Mouse (Mus musculus) spleen, postnatal 10 days (tissue): ENCODE data around the gene Pgam5.

Experiments
- DNase-seq, 2 experiments: peaks; one replicate each; pipeline ENCODE4 v3.0.0; 2021 to 2022; ENCODE audit warnings: low spot score in 2 of 2

Gene Pgam5

DNA sequence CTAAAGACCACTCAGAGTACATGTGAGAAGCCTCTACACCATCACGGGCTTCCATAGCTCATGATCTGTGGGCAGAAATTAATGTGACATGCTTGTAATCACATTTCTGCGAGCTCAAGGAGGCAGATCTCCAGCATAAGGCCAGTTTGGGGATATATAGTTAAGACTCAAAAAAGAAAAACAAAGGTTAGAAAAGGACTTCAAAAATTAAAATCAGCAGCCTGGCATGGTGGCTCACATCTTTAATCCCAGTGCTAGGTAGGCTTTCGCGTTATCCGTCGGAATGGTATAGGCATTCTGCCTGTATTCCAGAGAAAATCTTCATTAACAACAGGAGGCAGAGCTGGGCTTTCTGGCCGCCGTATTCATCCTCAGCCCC is 39.3 kb downstream of the Pgam5 start:
- peak in 1 of 2 experiments; percentile 12 for DNase-seq

DNA sequence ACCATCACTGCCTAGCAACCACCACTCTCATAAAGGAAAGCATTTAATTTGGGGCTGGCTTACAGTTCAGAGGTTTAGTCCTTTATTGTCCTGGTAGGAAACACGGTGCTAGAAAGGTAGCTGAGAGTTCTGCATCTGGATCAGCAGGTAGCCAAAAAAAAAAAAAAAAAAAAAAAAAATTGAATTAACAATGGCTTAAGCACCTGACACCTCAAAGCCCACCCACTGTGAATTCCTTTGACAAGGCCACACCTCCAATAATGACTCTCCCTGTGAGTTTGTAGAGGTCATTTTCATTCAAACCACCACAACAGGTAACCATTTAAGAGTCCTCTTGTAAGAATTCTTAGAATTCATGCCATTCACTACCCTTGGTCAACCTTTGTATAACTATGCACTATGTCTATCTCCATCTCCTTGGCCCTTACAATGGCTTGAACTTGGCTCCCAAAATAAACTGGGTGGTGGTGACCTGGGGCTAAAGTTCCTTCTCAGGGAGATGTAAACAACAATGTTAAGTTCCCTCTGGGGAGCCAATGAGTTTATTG is 42.3 kb downstream of the Pgam5 start:
- DNase-seq: no peak

- no peak for DNase-seq
These were observed 44.7 kb downstream of the Pgam5 start for GRCm38 (mm10) chr5:110225056-110225455.

- no peak for DNase-seq
These were observed 47.0 kb downstream of the Pgam5 start for GRCm38 (mm10) chr5:110222757-110223156.

GRCm38 (mm10) chr5:110220331-110220730 is 49.4 kb downstream of the Pgam5 start:
- no peak for DNase-seq

GRCm38 (mm10) chr5:110216780-110217179 is 52.9 kb downstream of the Pgam5 start:
- DNase-seq: no peak

DNA sequence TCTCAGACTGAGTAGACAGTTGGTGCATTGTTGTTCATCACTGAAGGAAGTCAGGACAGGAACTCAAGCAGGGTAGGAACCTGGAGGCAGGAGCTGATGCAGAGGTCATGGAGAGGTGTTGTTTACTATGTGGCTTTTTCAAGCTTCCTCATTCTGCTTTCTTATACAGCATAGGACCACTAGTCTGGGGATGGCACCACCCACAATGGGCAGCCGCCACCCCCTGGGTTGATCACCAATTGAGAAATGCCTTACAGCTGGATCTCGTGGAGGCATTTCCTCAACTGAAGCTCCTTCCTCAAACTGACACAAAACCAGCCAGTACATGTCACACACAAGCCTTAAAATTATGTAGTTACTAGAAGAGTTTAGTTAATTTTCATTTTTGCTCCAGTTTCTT is 58.4 kb downstream of the Pgam5 start:
- no peak for DNase-seq
